Mouse (Mus musculus) limb, embryonic 11.5 days (tissue): ENCODE measurements around the gene Scaper. TPM values are rescaled to one million over a fixed set of nuclear protein-coding genes. Genes with fewer than 3 reads are reported as not detected.

Source experiments
- ATAC-seq: fragments of 200-750 bp; cut with Nextera tagmentation; 2 replicates; pipeline ENCODE4 v1.8.0; 2017; ENCODE audit warnings: low read depth; ENCODE audit not compliant: insufficient number of reproducible peaks, low FRiP score, low TSS enrichment
- DNase-seq: peaks from one replicate; pipeline ENCODE4 v3.0.0-alpha.2; 2015; ENCODE audit warnings: low spot score
- H3K27ac ChIP-seq: fragments of 300-500 bp; sonication (generic); replicated peaks from 2 replicates; pipeline ENCODE4 v1.5.1; 2014; ENCODE audit warnings: low read depth, mild to moderate bottlenecking, low read length
- H3K27me3 ChIP-seq: fragments of 300-500 bp; sonication (generic); 2 replicates; pipeline ENCODE4 v1.6.1; 2014; ENCODE audit warnings: mild to moderate bottlenecking, low read length, mixed read lengths; ENCODE audit not compliant: control insufficient read depth, insufficient read depth
- H3K36me3 ChIP-seq: fragments of 300-500 bp; sonication (generic); 2 replicates; pipeline ENCODE4 v1.6.1; 2014; ENCODE audit warnings: mild to moderate bottlenecking, low read length, moderate library complexity, mixed read lengths; ENCODE audit not compliant: control insufficient read depth, insufficient read depth
- H3K4me1 ChIP-seq: fragments of 300-500 bp; sonication (generic); 2 replicates; pipeline ENCODE4 v1.6.1; 2014; ENCODE audit warnings: low read length, mixed read lengths; ENCODE audit not compliant: control insufficient read depth, insufficient read depth
- H3K4me2 ChIP-seq: fragments of 300-500 bp; sonication (generic); 2 replicates; pipeline ENCODE4 v1.6.1; 2014; ENCODE audit warnings: low read depth, mild to moderate bottlenecking, moderate library complexity; ENCODE audit not compliant: severe bottlenecking
- H3K4me3 ChIP-seq: fragments of 300-500 bp; sonication (generic); 2 replicates; pipeline ENCODE4 v1.5.1; 2014; ENCODE audit warnings: low read depth, low read length
- H3K9ac ChIP-seq: fragments of 300-500 bp; sonication (generic); 2 replicates; pipeline ENCODE4 v1.6.1; 2014; ENCODE audit warnings: mild to moderate bottlenecking, low read length
- H3K9me3 ChIP-seq: fragments of 300-500 bp; sonication (generic); 2 replicates; pipeline ENCODE4 v1.6.1; 2016; ENCODE audit warnings: low read length; ENCODE audit not compliant: control insufficient read depth
- WGBS: fragments of 180-500 bp; shearing (Covaris S2); extraction: QIAGEN DNeasy Blood & Tissue Kit; methylation state at CpG from one replicate; pipeline ENCODE4 v1.1.7; 2014; 5-methylcytosine and 5-hydroxymethylcytosine counted together
- polyA plus RNA-seq: library from polyadenylated mRNA; unstranded; fragments of >200 nt; fragmentation: Nextera tagmentation; extraction: Ambion mirVana; gene quantifications from 2 replicates; pipeline ENCODE4 v1.2.1, GENCODE M21; 2014

The Scaper gene
- polyA plus RNA-seq, 1 experiment from 2014 or later, result 8.4 TPM

GRCm38 (mm10) chr9:55540888-55541287, 397.0 kb downstream of the Scaper start:
- DNase-seq (peak; percentile 94), ATAC-seq (peak; percentile 94)
- H3K36me3 ChIP-seq, result no peaks in the 10 kb centered on the region
- WGBS, result under 1% methylated on average over 28 of the region's 28 CpGs
- H3K27me3 ChIP-seq, result peaks cover 46% of the 10 kb centered on the region
- H3K4me1 ChIP-seq, result peaks cover 22% of the 10 kb centered on the region
- H3K4me2 ChIP-seq, result peak overlapping the region; percentile 56
- no peak overlapping the region for H3K27ac ChIP-seq
- peak overlapping the region; percentile 31 for H3K4me3 ChIP-seq
- peak overlapping the region; percentile 43; the same call in 1 of the 2 replicates for H3K9ac ChIP-seq
- no peaks in the 10 kb centered on the region for H3K9me3 ChIP-seq

GRCm38 (mm10) chr9:55540391-55540770, 397.5 kb downstream of the Scaper start:
- WGBS, result 0% methylated on average over 12 of the region's 12 CpGs
- Histone ChIP-seq H3K36me3 (no peaks in the 10 kb centered on the region), H3K27ac (no peak overlapping the region), H3K4me2 (peak overlapping the region; percentile 56), H3K9ac (peak overlapping the region; percentile 43; the same call in 1 of the 2 replicates), H3K27me3 (peaks cover 41% of the 10 kb centered on the region), H3K4me3 (peak overlapping the region; percentile 31), H3K4me1 (peaks cover 18% of the 10 kb centered on the region), H3K9me3 (no peaks in the 10 kb centered on the region)
- ATAC-seq (no peak), DNase-seq (peak; percentile 71)

GRCm38 (mm10) chr9:55539661-55540390, 398.1 kb downstream of the Scaper start:
- Histone ChIP-seq H3K27ac (no peak overlapping the region), H3K9me3 (no peaks in the 10 kb centered on the region), H3K36me3 (no peaks in the 10 kb centered on the region), H3K27me3 (peaks cover 36% of the 10 kb centered on the region), H3K4me1 (peaks cover 14% of the 10 kb centered on the region), H3K9ac (no peak overlapping the region), H3K4me2 (peak overlapping the region; percentile 56), H3K4me3 (peak overlapping the region; percentile 31)
- 1% methylated on average over 31 of the region's 31 CpGs for WGBS
- ATAC-seq, result no peak
- DNase-seq, result peak; percentile 69

GRCm38 (mm10) chr9:55539006-55539405, 398.9 kb downstream of the Scaper start:
- Histone ChIP-seq H3K4me2 (no peak overlapping the region), H3K4me3 (no peak overlapping the region), H3K36me3 (no peaks in the 10 kb centered on the region), H3K9ac (no peak overlapping the region), H3K27ac (no peak overlapping the region), H3K27me3 (peaks cover 29% of the 10 kb centered on the region), H3K9me3 (no peaks in the 10 kb centered on the region), H3K4me1 (peaks cover 9% of the 10 kb centered on the region)
- 0% methylated on average over 1 of the region's 1 CpGs for WGBS
- DNase-seq (no peak), ATAC-seq (no peak)

- ATAC-seq, result no peak
- peak within 1 kb of the TSS; percentile 56 for H3K4me2 ChIP-seq
- H3K4me3 ChIP-seq, result peak within 1 kb of the TSS; percentile 14; the same call in 1 of the 2 replicates
- no peaks in the 10 kb centered on the region for H3K36me3 ChIP-seq
- 5% methylated on average over 4 of the region's 4 CpGs for WGBS
- no peaks in the 10 kb centered on the region for H3K9me3 ChIP-seq
- no peak within 1 kb of the TSS for H3K9ac ChIP-seq
- H3K27ac ChIP-seq, result no peak within 1 kb of the TSS
- DNase-seq, result peak; percentile 54
- H3K27me3 ChIP-seq, result peaks cover 24% of the 10 kb centered on the region
- peaks cover 8% of the 10 kb centered on the region for H3K4me1 ChIP-seq
These were observed 399.5 kb downstream of the Scaper start, which contains the start of gene Isl2 for GRCm38 (mm10) chr9:55538377-55538776. Isl2 (plus strand) TSS chr9:55538672.

GRCm38 (mm10) chr9:55535907-55536306, 402.0 kb downstream of the Scaper start:
- H3K9ac ChIP-seq, result no peak overlapping the region
- no peak overlapping the region for H3K27ac ChIP-seq
- WGBS, result 17% methylated on average over 3 of the region's 3 CpGs
- H3K4me3 ChIP-seq, result no peak overlapping the region
- DNase-seq (peak; percentile 82), ATAC-seq (no peak)
- no peaks in the 10 kb centered on the region for H3K9me3 ChIP-seq
- H3K27me3 ChIP-seq, result peaks cover 9% of the 10 kb centered on the region
- peaks cover 3% of the 10 kb centered on the region; the same call in 1 of the 2 replicates for H3K4me1 ChIP-seq
- no peaks in the 10 kb centered on the region for H3K36me3 ChIP-seq
- H3K4me2 ChIP-seq, result no peak overlapping the region

GRCm38 (mm10) chr9:55525716-55526115, 412.2 kb downstream of the Scaper start:
- H3K27me3 ChIP-seq, result no peaks in the 10 kb centered on the region
- ATAC-seq, result no peak

GRCm38 (mm10) chr9:55512027-55512543, 425.8 kb downstream of the Scaper start, which contains the start of gene Etfa:
Etfa (minus strand) TSS chr9:55512243.
- Histone ChIP-seq H3K4me3 (peak within 1 kb of the TSS; percentile 90), H3K4me1 (peaks cover 3% of the 10 kb centered on the region; the same call in 1 of the 2 replicates), H3K9me3 (no peaks in the 10 kb centered on the region), H3K9ac (peak within 1 kb of the TSS; percentile 88), H3K4me2 (peak within 1 kb of the TSS; percentile 77), H3K36me3 (no peaks in the 10 kb centered on the region), H3K27ac (peak within 1 kb of the TSS; percentile 82), H3K27me3 (no peaks in the 10 kb centered on the region)
- 1% methylated on average over 47 of the region's 47 CpGs for WGBS
- ATAC-seq (peak; percentile 99), DNase-seq (peak; percentile 96)

More at GRCm38 (mm10) chr9:55525716-55526115, 412.2 kb downstream of the Scaper start:
- DNase-seq, result no peak
- H3K4me1 ChIP-seq, result no peaks in the 10 kb centered on the region
- H3K4me3 ChIP-seq, result no peak overlapping the region
- no peak overlapping the region for H3K4me2 ChIP-seq
- no peak overlapping the region for H3K27ac ChIP-seq
- no peaks in the 10 kb centered on the region for H3K9me3 ChIP-seq
- no peak overlapping the region for H3K9ac ChIP-seq
- WGBS, result 39% methylated on average over 4 of the region's 4 CpGs
- H3K36me3 ChIP-seq, result no peaks in the 10 kb centered on the region
